31 mouse cellular contexts compared by ENCODE assay signal in the genomic region with DNA sequence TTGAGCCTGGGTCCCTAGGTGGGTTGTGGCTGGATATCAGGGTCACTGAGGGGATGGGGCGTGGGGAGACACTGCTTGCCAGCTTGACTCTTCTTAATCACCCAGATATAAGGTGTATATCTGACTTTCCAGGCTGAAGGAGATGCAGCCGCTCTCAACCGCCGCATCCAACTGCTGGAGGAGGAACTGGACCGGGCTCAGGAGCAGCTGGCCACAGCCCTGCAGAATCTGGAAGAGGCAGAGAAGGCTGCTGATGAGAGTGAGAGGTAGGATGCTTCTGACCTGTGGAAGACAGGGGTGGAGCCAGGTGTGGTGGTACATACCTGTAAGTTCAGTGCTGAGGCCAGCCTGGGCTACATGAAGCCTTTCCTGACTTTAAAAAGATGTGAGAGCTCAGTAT. TPM values are rescaled to one million over a fixed set of nuclear protein-coding genes. Genes with fewer than 3 reads are reported as not detected.
DNase-seq lines count a peak whose midpoint lies in the region; ATAC-seq and TF ChIP-seq lines count a peak whose summit lies in the region.
"Had no signal": no experiment of that assay in that cellular context is flagged by ENCODE, and none has a peak within 500 bp of the region (broad histone marks: within the 10 kb centered on the region; RNA-seq: fewer than 3 reads in every experiment).

No protein-coding gene starts in this region.

- peaks cover 18% of the 10 kb centered on the region for H3K4me1 ChIP-seq in heart, embryonic 10.5 days
- H3K4me1 ChIP-seq in intestine, embryonic 15.5 days (replicated peaks), result peaks cover 17% of the 10 kb centered on the region; the same call in 1 of the 2 replicates
- peaks cover 18% of the 10 kb centered on the region for H3K4me1 ChIP-seq in intestine, embryonic 16.5 days (ENCODE audit: control insufficient read depth, insufficient read depth, low read length)
- H3K4me1 ChIP-seq in CH12.LX (ENCODE audit: control insufficient read depth in 1 of 2, insufficient read depth in 2 of 2), result peaks cover 12 to 55% of the 10 kb centered on the region in 2 experiments

- peaks cover 53% of the 10 kb centered on the region for H3K79me3 ChIP-seq in C2C12 (ENCODE audit: low read depth)

- dilution Hi-C loops in CH12.LX (cut with MboI; ENCODE audit: extremely low pct_ligation_motif_present, extremely low pct_unique_long_range_greater_than_20kb, low sequenced_read_pairs), result no loop called here

- no peak overlapping the region for H3K4me2 ChIP-seq in intestine, embryonic 15.5 days (replicated peaks)
- H3K4me2 ChIP-seq in intestine, embryonic 16.5 days (ENCODE audit: low read depth, low read length), result no peak overlapping the region
- no peak overlapping the region for H3K4me2 ChIP-seq in CH12.LX (ENCODE audit: insufficient read depth, low read depth, poor library complexity, severe bottlenecking)
- H3K4me2 ChIP-seq: forebrain, embryonic 12.5 days; forebrain, embryonic 15.5 days; hindbrain, embryonic 14.5 days had no signal

- no peaks in the 10 kb centered on the region for H3K9me3 ChIP-seq in heart, embryonic 10.5 days
- no peaks in the 10 kb centered on the region for H3K9me3 ChIP-seq in intestine, embryonic 15.5 days
- H3K9me3 ChIP-seq in intestine, embryonic 16.5 days (ENCODE audit: control insufficient read depth, low read length), result no peaks in the 10 kb centered on the region
- H3K9me3 ChIP-seq in CH12.LX (replicated peaks; ENCODE audit: low read length), result no peaks in the 10 kb centered on the region
- H3K9me3 ChIP-seq: forebrain, embryonic 12.5 days; forebrain, embryonic 15.5 days; G1E had no signal

- no peaks in the 10 kb centered on the region for H3K27me3 ChIP-seq in heart, embryonic 10.5 days (ENCODE audit: insufficient read depth, poor library complexity, severe bottlenecking)
- no peaks in the 10 kb centered on the region for H3K27me3 ChIP-seq in intestine, embryonic 15.5 days (replicated peaks)
- no peaks in the 10 kb centered on the region for H3K27me3 ChIP-seq in intestine, embryonic 16.5 days (replicated peaks; ENCODE audit: control insufficient read depth, insufficient read depth, low read length)
- H3K27me3 ChIP-seq in C2C12 (ENCODE audit: control insufficient read depth, insufficient read depth, insufficient read length) (no peaks in the 10 kb centered on the region), CH12.LX (replicated peaks) (no peaks in the 10 kb centered on the region)
- H3K27me3 ChIP-seq: forebrain, embryonic 12.5 days; forebrain, embryonic 15.5 days; Patski had no signal

- peaks cover 60% of the 10 kb centered on the region for H3K36me3 ChIP-seq in heart, embryonic 10.5 days
- H3K36me3 ChIP-seq in intestine, embryonic 15.5 days, result peaks cover 32% of the 10 kb centered on the region
- H3K36me3 ChIP-seq in intestine, embryonic 16.5 days (ENCODE audit: control insufficient read depth, insufficient read depth, low read length), result peaks cover 24% of the 10 kb centered on the region
- H3K36me3 ChIP-seq in C2C12 (ENCODE audit: control insufficient read depth, insufficient read depth), result peaks cover 63% of the 10 kb centered on the region
- H3K36me3 ChIP-seq in CH12.LX (replicated peaks in 1 of 2; ENCODE audit: control insufficient read depth in 1 of 2, insufficient read depth in 1 of 2, low read length in 1 of 2), result peaks cover 38 to 54% of the 10 kb centered on the region in 2 experiments
- H3K36me3 ChIP-seq: G1E had no signal

- H3K9ac ChIP-seq in intestine, embryonic 15.5 days, result no peak overlapping the region
- no peak overlapping the region for H3K9ac ChIP-seq in intestine, embryonic 16.5 days (ENCODE audit: low read depth, low read length)
- no peak overlapping the region for H3K9ac ChIP-seq in CH12.LX (ENCODE audit: insufficient read depth, low read depth)
- H3K9ac ChIP-seq: forebrain, embryonic 12.5 days; forebrain, embryonic 15.5 days; hindbrain, embryonic 14.5 days had no signal

- TF ChIP-seq RAD21 in CH12.LX (IDR thresholded peaks at IDR 0.05; ENCODE audit: low read depth, low read length), result no peak

- peak overlapping the region; percentile 3 for H3ac ChIP-seq in C2C12 (ENCODE audit: control insufficient read depth, insufficient read length, low read depth)

- WGBS in heart, embryonic 10.5 days, result 93% methylated on average over 5 of the region's 5 CpGs
- 96% methylated on average over 5 of the region's 5 CpGs for WGBS in intestine, embryonic 15.5 days
- 93% methylated on average over 5 of the region's 5 CpGs for WGBS in intestine, embryonic 16.5 days

- in situ Hi-C loops in CH12.LX (cut with MboI; ENCODE audit: low pct_ligation_motif_present, low pct_unique_long_range_greater_than_20kb, low sequenced_read_pairs), result no loop called here

- H3K79me2 ChIP-seq in C2C12 (ENCODE audit: control insufficient read depth, insufficient read depth), result peaks cover 82% of the 10 kb centered on the region
- peaks cover 19% of the 10 kb centered on the region for H3K79me2 ChIP-seq in CH12.LX (replicated peaks; ENCODE audit: control insufficient read depth, extremely low read depth, insufficient read depth, poor library complexity, severe bottlenecking)

- no peak overlapping the region for H3K4me3 ChIP-seq in heart, embryonic 10.5 days
- H3K4me3 ChIP-seq in intestine, embryonic 15.5 days (replicated peaks), result no peak overlapping the region
- H3K4me3 ChIP-seq in intestine, embryonic 16.5 days (ENCODE audit: low read length), result no peak overlapping the region
- H3K4me3 ChIP-seq in C2C12 (ENCODE audit: insufficient read depth, poor library complexity, severe bottlenecking) (no peak overlapping the region), CH12.LX (replicated peaks in 1 of 3; ENCODE audit: low read depth in 2 of 3, low read length in 2 of 3, poor library complexity in 1 of 3) (no peak overlapping the region)
- H3K4me3 ChIP-seq: forebrain, embryonic 12.5 days; forebrain, embryonic 15.5 days; heart, adult 2 months had no signal

- peak overlapping the region; percentile 99; the same call in 1 of the 2 replicates for H3K27ac ChIP-seq in heart, embryonic 10.5 days
- 0 out of 2 replicates have a peak overlapping the region, but pooled peaks have one; percentile 13 for H3K27ac ChIP-seq in intestine, embryonic 15.5 days
- H3K27ac ChIP-seq in intestine, embryonic 16.5 days (ENCODE audit: low read length), result no peak overlapping the region
- peak overlapping the region; percentile 2; the same call in 1 of the 2 replicates for H3K27ac ChIP-seq in CH12.LX (ENCODE audit: insufficient read depth, low read depth)
- H3K27ac ChIP-seq: forebrain, embryonic 12.5 days; forebrain, embryonic 15.5 days; hindbrain, embryonic 14.5 days had no signal

- no peak for ATAC-seq in intestine, embryonic 15.5 days
- ATAC-seq in intestine, embryonic 16.5 days, result no peak
- ATAC-seq: forebrain, embryonic 15.5 days; Patski had no signal

- TF ChIP-seq CTCF in C2C12 (IDR thresholded peaks at IDR 0.05; ENCODE audit: control insufficient read depth, insufficient read depth, insufficient read length) (no peak), CH12.LX (conservative IDR thresholded peaks at IDR 0.05 in 1 of 2, IDR thresholded peaks at IDR 0.05 in 1 of 2; ENCODE audit: low read depth in 2 of 2, low read length in 2 of 2) (no peak)

- TF ChIP-seq POLR2A in CH12.LX (IDR thresholded peaks at IDR 0.05; ENCODE audit: low read depth, low read length), result no peak

- DNase-seq in heart, embryonic 10.5 days (ENCODE audit: low spot score), result peak; percentile 64
- no peak for DNase-seq in heart, adult 9 months (ENCODE audit: low spot score in 2 of 2)
- no peak for DNase-seq in CH12.LX (ENCODE audit: extremely low read depth)
- DNase-seq in adrenal gland, adult 18-20 months (ENCODE audit: low spot score in 2 of 2), result no peak
- DNase-seq in layer of hippocampus, adult 11-12 months (ENCODE audit: low spot score), result no peak
- DNase-seq: adrenal gland, adult 2 months; adrenal gland, postnatal 14 days; cerebellum, adult 11 months; cerebellum, adult 2 months; cerebellum, adult 9-11 months; cerebellum, postnatal 25 days; gastrocnemius, postnatal 25 days; heart, adult 2 months; heart, postnatal 36 days; kidney, adult 18-20 months had no signal

- TF ChIP-seq EP300 in CH12.LX (IDR thresholded peaks at IDR 0.05; ENCODE audit: low read length), result no peak

RNA-seq across cellular contexts. Expression of a gene that starts 3.7 kb away (rescaled TPM):
- polyA plus RNA-seq in heart, embryonic 10.5 days (2016; fragmentation: Nextera tagmentation; extraction: Ambion mirVana), result 447 and 556 TPM in 2 replicates
- polyA plus RNA-seq in intestine, embryonic 15.5 days (2015; fragmentation: Nextera tagmentation; extraction: Ambion mirVana), result 545 and 589 TPM in 2 replicates
- polyA plus RNA-seq in intestine, embryonic 16.5 days (2015; fragmentation: Nextera tagmentation; extraction: Ambion mirVana), result 510 and 538 TPM in 2 replicates
- 434 TPM for polyA plus RNA-seq in C2C12 (2012; fragmentation: generic; extraction: Trizol)
- total RNA-seq in CH12.LX (2012; rRNA removed), result 94.8 and 96.2 TPM in 2 replicates
- total RNA-seq in CH12.LX (2014; rRNA removed), result 284 and 318 TPM in 2 replicates
- polyA plus RNA-seq in CH12.LX (2012; ENCODE audit: insufficient read length, low read depth), result 203 and 218 TPM in 2 replicates
- 100 to 1,000 TPM; 210 to 289 TPM for total RNA-seq in adrenal gland, adult 18-20 months (2021)

RNA-seq across cellular contexts. Expression of a gene that starts 22.5 kb away (rescaled TPM):
- 89.0 and 104 TPM in 2 replicates for polyA plus RNA-seq in heart, embryonic 10.5 days (2016; fragmentation: Nextera tagmentation; extraction: Ambion mirVana)
- polyA plus RNA-seq in intestine, embryonic 15.5 days (2015; fragmentation: Nextera tagmentation; extraction: Ambion mirVana), result 149 and 159 TPM in 2 replicates
- polyA plus RNA-seq in intestine, embryonic 16.5 days (2015; fragmentation: Nextera tagmentation; extraction: Ambion mirVana), result 177 and 178 TPM in 2 replicates
- polyA plus RNA-seq in C2C12 (2012; fragmentation: generic; extraction: Trizol) (122 TPM), CH12.LX (2012; ENCODE audit: insufficient read length, low read depth) (136 and 186 TPM in 2 replicates)
- total RNA-seq in CH12.LX (2012; rRNA removed) (102 and 113 TPM in 2 replicates), CH12.LX (2014; rRNA removed) (165 and 190 TPM in 2 replicates)
- total RNA-seq in adrenal gland, adult 18-20 months (2021), result 10 to 100 TPM; 51.2 to 69.1 TPM

RNA-seq across cellular contexts. Expression of a gene that starts 31.6 kb away (rescaled TPM):
- not detected in 2 replicates for polyA plus RNA-seq in heart, embryonic 10.5 days (2016; fragmentation: Nextera tagmentation; extraction: Ambion mirVana)
- polyA plus RNA-seq in intestine, embryonic 15.5 days (2015; fragmentation: Nextera tagmentation; extraction: Ambion mirVana), result 0.01 and 0.04 TPM in 2 replicates
- polyA plus RNA-seq in intestine, embryonic 16.5 days (2015; fragmentation: Nextera tagmentation; extraction: Ambion mirVana), result 0.13 TPM in 1 of 2 replicates, not detected in the other
- polyA plus RNA-seq in C2C12 (2012; fragmentation: generic; extraction: Trizol) (0.01 TPM), CH12.LX (2012; ENCODE audit: insufficient read length, low read depth) (0.19 TPM in 1 of 2 replicates, not detected in the other)
- total RNA-seq in CH12.LX (2012; rRNA removed) (not detected in 2 replicates), CH12.LX (2014; rRNA removed) (not detected in 2 replicates)
- total RNA-seq in adrenal gland, adult 18-20 months (2021), result not detected
- total RNA-seq: adrenal gland, adult 2 months; adrenal gland, postnatal 14 days; adrenal gland, postnatal 4 days; common myeloid progenitor, adult 5-6 weeks; gastrocnemius, adult 8-10 months; gastrocnemius, postnatal 25 days; heart, adult 2 months; heart, postnatal 36 days had no signal
- polyA plus RNA-seq: adrenal gland, adult 2 months; cerebellum, adult 2 months; forebrain, embryonic 15.5 days; G1E; gonadal fat pad, adult 2 months; heart, adult 2 months; heart, embryonic 14.5 days; heart, postnatal 0 days; hindbrain, embryonic 11.5 days; hindbrain, embryonic 14.5 days had no signal

RNA-seq across cellular contexts. Expression of a gene that starts 51.0 kb away (rescaled TPM):
- 0.13 TPM in 1 of 2 replicates, not detected in the other for polyA plus RNA-seq in heart, embryonic 10.5 days (2016; fragmentation: Nextera tagmentation; extraction: Ambion mirVana)
- 1.5 and 2.0 TPM in 2 replicates for polyA plus RNA-seq in intestine, embryonic 15.5 days (2015; fragmentation: Nextera tagmentation; extraction: Ambion mirVana)
- 2.5 and 2.7 TPM in 2 replicates for polyA plus RNA-seq in intestine, embryonic 16.5 days (2015; fragmentation: Nextera tagmentation; extraction: Ambion mirVana)
- 0.04 TPM for polyA plus RNA-seq in C2C12 (2012; fragmentation: generic; extraction: Trizol)
- 17.9 TPM in 2 replicates for total RNA-seq in CH12.LX (2012; rRNA removed)
- 25.1 and 26.1 TPM in 2 replicates for total RNA-seq in CH12.LX (2014; rRNA removed)
- polyA plus RNA-seq in CH12.LX (2012; ENCODE audit: insufficient read length, low read depth), result 19.9 and 24.1 TPM in 2 replicates
- total RNA-seq in adrenal gland, adult 18-20 months (2021), result not detected
- total RNA-seq: adrenal gland, adult 2 months; adrenal gland, postnatal 14 days; adrenal gland, postnatal 4 days; gastrocnemius, adult 8-10 months; gastrocnemius, postnatal 25 days; heart, adult 2 months; heart, postnatal 36 days had no signal
- polyA plus RNA-seq: adrenal gland, adult 2 months; forebrain, embryonic 12.5 days; forebrain, embryonic 15.5 days; heart, embryonic 14.5 days; hindbrain, embryonic 11.5 days; hindbrain, embryonic 14.5 days had no signal

RNA-seq across cellular contexts. Expression of a gene that starts 55.5 kb away (rescaled TPM):
- polyA plus RNA-seq in heart, embryonic 10.5 days (2016; fragmentation: Nextera tagmentation; extraction: Ambion mirVana), result 0.06 TPM in 1 of 2 replicates, not detected in the other
- 0.05 and 0.09 TPM in 2 replicates for polyA plus RNA-seq in intestine, embryonic 15.5 days (2015; fragmentation: Nextera tagmentation; extraction: Ambion mirVana)
- 0.11 and 0.16 TPM in 2 replicates for polyA plus RNA-seq in intestine, embryonic 16.5 days (2015; fragmentation: Nextera tagmentation; extraction: Ambion mirVana)
- polyA plus RNA-seq in C2C12 (2012; fragmentation: generic; extraction: Trizol) (not detected), CH12.LX (2012; ENCODE audit: insufficient read length, low read depth) (0.29 and 0.30 TPM in 2 replicates)
- total RNA-seq in CH12.LX (2012; rRNA removed) (0.04 TPM in 1 of 2 replicates, not detected in the other), CH12.LX (2014; rRNA removed) (not detected in 2 replicates)
- not detected for total RNA-seq in adrenal gland, adult 18-20 months (2021)
- total RNA-seq: adrenal gland, adult 2 months; adrenal gland, postnatal 14 days; common myeloid progenitor, adult 5-6 weeks; gastrocnemius, adult 8-10 months; gastrocnemius, postnatal 25 days; heart, adult 2 months; heart, postnatal 36 days had no signal
- polyA plus RNA-seq: adrenal gland, adult 2 months; cerebellum, adult 2 months; embryonic facial prominence, embryonic 14.5 days; forebrain, embryonic 12.5 days; forebrain, embryonic 15.5 days; G1E; gonadal fat pad, adult 2 months; heart, adult 2 months; heart, embryonic 14.5 days; heart, postnatal 0 days; hindbrain, embryonic 11.5 days; hindbrain, embryonic 14.5 days had no signal
